Mouse (Mus musculus): Measurements from ENCODE around the gene Kifap3.
"Not testable (repeated sequence)": the region's sequence is repeated elsewhere in the genome, so short reads cannot be mapped to it uniquely, and the experiment has no call there.

Kifap3 gene

DNA sequence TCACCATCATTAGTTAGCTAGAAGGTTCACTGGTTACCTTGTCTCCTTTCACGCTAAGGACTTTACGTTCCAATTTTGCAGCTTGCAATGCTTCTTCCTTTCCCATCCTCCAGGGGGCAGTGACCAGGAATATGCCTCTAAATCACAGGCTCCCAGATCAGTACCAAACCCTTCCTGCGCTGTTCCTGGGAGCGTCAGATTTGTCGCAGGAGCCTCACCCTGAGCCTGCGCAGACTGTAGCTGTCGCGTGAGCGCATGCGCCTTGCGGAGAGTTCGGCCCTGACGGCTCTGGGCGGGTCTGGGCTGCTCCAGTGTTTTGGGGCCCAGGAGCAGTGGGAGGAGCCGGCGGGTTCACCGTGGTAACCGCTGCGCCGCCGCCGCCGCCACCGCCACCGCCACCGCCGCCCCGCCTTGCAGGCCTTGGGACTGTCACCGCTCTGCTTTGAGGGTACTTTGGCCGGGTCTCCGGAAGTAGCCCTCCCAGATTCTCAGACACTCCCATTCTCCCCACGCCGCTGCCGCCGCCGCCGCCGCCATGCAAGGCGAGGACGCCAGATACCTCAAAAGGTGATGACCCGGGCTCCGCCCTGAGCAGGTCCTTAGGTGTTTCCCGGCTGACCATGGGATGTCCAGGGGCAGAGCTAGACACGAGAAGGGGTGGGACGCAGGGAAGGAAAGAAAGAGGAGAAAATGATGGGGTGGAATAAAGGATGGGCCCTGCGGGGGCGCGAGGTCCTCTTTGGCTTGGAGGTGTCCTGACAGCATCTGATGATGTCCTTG lies at the start of gene Kifap3:
Gene Kifap3 (plus strand): TSS at position 248 of the 780 bp plus-strand sequence.
- DNase-seq (ENCODE audit: extremely low read depth, insufficient read length, low spot score): peak; percentile 98

DNA sequence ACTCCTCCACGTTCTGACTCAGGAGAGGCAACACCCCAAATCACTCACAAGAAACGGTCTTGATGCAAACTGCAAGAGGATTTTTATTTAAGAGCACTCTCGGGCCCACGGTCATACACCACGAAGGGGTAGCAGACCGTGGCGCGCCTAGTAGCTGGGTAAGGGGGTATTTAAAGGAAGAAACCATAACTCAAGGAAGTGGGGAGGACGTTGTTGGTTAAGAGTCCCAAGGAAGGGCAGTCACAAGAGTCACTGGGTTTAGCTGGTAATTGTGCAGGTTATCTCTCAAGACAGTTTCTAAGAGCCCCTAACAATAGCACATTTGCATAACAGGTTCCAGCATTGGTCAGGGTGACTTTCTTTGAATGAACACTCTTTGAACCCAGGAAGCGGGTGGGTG lies 48.2 kb upstream of the Kifap3 start:
- not testable (repeated sequence) for DNase-seq (ENCODE audit: extremely low read depth, insufficient read length, low spot score)

DNA sequence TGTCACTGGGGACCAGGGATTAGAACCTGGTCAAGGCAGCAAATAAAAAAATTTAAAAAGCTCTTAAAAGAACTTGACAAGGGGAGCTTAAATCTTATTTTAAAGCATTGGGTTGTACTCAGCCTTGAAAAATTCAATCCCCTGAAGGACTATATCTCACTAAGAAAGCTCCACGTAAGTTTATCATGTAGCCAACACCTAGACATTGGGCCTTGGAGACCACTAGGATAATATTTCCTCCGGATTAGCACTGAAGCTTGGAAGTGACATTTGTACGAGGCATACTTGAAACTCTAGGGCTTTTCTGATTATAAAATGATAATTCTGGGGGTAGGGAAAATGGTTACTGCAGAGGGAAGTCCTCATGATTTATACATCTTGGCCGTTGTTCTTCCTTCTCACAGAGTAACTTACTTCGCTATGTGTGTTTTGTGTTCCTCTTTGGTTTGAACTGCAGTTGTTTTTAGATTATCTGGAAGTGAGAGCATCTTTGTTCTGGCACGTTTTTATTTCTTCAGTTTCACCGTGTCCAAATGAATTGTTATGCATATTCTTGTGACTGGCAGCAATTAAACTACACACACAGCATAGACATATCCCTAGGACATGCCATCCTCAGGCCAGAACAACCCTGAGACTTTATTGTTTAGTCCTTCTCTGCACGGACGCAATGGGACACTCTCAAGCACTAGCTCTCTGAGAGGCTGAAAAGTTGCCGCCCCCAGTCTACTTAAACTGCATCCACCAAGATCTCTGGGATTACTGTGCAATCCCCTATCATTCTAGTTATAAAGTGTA lies 42.7 kb upstream of the Kifap3 start:
- no peak for DNase-seq (ENCODE audit: extremely low read depth, insufficient read length, low spot score)

DNA sequence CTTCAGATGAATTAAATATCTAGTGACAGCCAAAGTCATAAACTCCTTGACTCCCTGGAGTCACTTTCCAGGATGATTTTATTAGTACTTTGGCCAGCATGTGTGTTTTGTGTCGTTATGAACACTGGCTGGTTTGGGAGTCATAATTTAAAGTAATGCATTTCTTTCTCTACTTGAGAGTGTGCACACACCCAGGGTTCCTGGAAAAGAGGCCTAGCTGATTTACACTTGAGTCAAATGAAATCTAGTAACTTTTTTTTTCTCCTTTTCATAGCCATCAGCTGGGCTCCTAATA lies 42.2 kb upstream of the Kifap3 start:
- no peak for DNase-seq (ENCODE audit: extremely low read depth, insufficient read length, low spot score)

DNA sequence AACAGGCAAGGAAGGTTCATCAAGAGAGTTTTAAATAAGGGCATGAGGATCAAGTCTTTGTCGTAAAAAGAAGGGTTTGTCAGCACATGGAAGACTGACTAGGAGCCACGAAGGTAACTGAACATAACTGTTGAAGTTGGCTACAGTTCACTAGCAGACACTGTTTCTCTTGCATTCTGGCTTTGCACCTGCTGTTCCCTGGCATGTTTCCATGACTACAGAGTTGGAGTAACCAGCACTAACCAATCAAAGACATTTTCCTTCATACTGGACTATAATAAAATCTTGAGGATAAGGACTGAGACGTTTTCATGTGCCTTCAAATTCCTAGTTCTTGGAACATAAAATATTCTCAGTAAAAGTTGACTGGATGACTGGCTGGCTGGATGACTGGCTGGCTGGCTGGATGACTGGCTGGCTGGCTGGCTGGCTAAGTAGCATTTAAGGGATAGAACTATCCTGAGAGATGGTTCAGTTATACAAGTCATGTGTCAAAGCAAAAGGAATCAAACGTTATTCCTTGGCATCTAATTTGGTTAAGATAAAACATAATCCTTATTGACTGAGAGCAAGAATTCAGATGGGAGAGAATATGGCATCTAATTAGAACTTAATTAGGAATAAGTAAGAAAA lies 27.9 kb upstream of the Kifap3 start:
- no peak for DNase-seq (ENCODE audit: extremely low read depth, insufficient read length, low spot score)

GRCm38 (mm10) chr1:163757462-163758207 lies 21.7 kb upstream of the Kifap3 start:
- DNase-seq (ENCODE audit: extremely low read depth, insufficient read length, low spot score): no peak

- not testable (repeated sequence) for DNase-seq (ENCODE audit: extremely low read depth, insufficient read length, low spot score)
These were observed 4.2 kb downstream of the Kifap3 start for GRCm38 (mm10) chr1:163783577-163783976.

GRCm38 (mm10) chr1:163821365-163821764 lies 42.0 kb downstream of the Kifap3 start:
- no peak for DNase-seq (ENCODE audit: extremely low read depth, insufficient read length, low spot score)

DNA sequence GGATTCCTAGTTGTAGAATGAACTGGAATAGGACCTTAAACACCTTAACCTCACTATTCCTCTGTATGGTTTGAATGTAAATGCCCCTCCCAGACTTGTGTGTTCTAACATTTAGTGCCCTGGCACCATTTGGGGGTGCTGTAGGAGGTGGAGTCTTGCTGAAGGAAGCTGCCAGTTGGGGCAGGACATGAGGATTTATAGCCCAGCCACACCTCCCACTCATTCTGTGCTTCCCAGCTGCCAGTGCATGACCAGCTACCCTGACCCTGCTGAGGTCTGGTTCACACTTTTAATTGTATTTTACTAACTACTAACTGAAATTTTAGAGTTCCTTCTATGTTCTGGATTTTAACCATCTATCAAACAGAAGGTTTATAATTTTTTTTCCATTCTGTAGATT lies 50.1 kb downstream of the Kifap3 start:
- DNase-seq (ENCODE audit: extremely low read depth, insufficient read length, low spot score): no peak

DNA sequence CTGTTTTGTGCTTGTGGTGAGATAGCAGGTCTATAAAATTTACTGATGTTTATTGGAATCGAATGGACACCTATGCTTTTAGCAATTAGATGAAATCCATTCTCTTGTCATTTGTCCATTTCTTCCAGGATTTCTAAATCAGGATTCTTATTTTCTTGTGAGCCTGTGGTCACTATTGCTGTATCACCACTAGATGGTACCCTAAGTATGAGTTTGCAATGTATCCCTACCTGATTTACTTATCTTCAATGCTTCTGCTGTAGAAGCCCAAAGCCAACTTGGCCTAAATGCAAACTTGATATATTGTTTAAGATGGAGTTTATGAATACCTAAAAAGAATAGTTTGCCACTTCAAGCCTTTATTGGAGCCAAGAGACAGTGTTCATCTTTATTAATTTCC lies 54.7 kb downstream of the Kifap3 start:
- no peak for DNase-seq (ENCODE audit: extremely low read depth, insufficient read length, low spot score)

DNA sequence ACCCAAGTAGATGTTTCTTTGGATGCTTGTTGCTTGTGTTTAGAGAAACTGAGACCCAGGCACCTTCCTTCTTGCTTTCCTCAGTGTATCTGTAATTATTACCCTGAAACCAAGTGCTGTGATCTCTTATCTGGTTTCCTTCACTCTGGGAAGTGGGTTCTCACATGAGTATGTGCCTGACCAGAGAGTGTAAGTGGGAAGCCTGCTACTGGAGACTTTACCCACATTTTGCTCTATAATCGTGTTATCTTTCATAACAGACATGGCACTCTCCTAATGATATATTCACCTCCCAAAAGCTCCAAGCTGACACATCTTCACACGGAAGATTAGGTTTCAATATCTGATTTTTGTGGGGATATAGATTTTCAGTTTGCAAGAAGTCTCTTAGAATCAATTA lies 55.7 kb downstream of the Kifap3 start:
- DNase-seq (ENCODE audit: extremely low read depth, insufficient read length, low spot score): no peak

DNA sequence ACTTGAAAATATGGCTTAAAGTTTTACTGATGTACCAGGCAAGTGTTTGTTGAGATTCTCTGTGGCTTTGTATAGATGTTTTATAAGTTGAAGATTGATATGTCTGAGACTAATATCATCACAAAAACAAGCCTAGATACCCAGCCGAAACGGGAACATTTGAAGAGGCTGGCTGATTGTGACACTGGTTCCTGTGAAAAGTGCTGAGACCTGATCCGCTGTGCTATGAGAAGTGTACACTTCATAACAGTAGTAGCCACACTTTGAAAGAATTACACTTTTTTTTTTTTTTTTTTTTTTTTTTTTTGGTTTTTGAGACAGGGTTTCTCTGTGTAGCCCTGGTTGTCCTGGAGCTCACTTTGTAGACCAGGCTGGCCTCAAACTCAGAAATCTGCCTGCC lies 59.1 kb downstream of the Kifap3 start:
- DNase-seq (ENCODE audit: extremely low read depth, insufficient read length, low spot score): not testable (repeated sequence)

- DNase-seq (ENCODE audit: extremely low read depth, insufficient read length, low spot score): no peak
These were observed 61.2 kb downstream of the Kifap3 start for GRCm38 (mm10) chr1:163840555-163840954.

- peak; percentile 9 for DNase-seq (ENCODE audit: extremely low read depth, insufficient read length, low spot score)
These were observed 62.9 kb downstream of the Kifap3 start for GRCm38 (mm10) chr1:163842238-163842637.

GRCm38 (mm10) chr1:163843899-163844298 lies 64.5 kb downstream of the Kifap3 start:
- DNase-seq (ENCODE audit: extremely low read depth, insufficient read length, low spot score): no peak

DNA sequence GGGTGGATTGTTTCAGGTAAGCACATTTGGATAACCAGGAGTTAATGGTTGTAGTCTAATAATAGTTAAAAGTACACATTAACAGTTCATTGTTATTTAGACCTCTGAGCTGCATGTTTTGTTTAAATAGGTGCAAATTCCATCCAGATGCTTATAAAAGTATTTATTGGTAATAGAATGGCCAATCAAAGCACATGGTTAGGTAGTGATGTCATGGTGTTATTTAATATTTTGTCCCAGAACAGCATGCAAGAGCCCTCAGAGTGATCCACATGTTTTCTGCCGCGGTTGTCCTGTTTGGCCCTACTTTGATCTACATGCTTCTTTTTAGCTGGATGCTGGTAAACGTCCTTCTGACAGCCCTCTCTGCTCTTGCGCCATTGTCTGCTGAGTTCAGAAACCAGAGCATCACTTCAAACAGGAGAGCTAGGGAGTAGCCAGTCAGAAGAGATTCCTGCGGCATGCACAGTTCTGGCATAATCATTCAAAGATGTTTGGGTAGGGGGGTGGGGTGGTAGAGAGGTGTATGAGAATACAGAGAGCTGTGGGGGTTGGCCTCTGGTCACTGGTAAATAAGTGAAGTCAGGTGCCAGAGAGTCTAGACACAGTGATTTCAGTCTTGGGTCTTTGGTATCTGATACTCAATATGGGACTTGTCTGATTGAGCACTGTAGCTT lies 73.6 kb downstream of the Kifap3 start:
- no peak for DNase-seq (ENCODE audit: extremely low read depth, insufficient read length, low spot score)

DNA sequence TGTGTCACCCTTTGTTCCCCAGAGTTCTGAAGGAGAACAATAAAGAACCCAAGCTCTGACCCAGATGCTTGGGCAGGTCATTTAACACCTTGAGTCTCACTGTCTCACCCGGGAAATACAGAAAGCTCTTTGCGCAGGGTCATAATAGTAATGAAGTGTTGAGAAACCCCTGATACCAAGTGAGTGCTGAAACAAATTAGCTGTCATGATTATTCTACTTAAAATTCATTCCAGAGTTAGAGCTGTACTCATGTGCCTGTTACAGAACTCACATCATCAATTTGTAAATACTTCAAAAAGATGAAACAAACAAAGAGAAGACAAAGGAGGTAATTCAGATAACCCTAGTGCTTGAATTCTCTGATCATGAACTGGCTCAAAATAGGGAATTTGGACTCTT lies 79.0 kb downstream of the Kifap3 start:
- no peak for DNase-seq (ENCODE audit: extremely low read depth, insufficient read length, low spot score)

GRCm38 (mm10) chr1:163861538-163861937 lies 82.2 kb downstream of the Kifap3 start:
- no peak for DNase-seq (ENCODE audit: extremely low read depth, insufficient read length, low spot score)

DNA sequence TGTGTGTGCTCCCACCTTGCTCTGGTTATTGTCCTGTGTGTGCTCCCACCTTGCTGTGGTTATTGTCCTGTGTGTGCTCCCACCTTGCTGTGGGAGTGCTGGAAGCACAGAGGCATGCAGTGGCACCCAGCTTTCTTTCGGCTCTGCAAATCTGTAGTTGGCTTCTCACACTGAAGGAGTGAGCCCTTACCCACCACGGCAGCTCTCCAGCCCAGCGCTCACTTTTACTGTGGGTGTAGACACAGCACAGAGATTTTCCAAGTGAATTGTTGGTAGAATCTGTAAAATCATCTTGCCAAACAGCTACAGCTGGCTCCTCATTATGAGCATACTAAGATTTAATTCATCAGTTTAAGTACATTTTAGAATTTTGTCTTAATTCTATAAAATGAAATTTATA lies 93.8 kb downstream of the Kifap3 start:
- no peak for DNase-seq (ENCODE audit: extremely low read depth, insufficient read length, low spot score)

GRCm38 (mm10) chr1:163889629-163890028 lies 110.2 kb downstream of the Kifap3 start:
- no peak for DNase-seq (ENCODE audit: extremely low read depth, insufficient read length, low spot score)

Measured in 3134 (cell line).